Mouse (Mus musculus) spleen, adult 2 months (tissue): ENCODE measurements around the gene Lrba. TPM values are rescaled to one million over a fixed set of nuclear protein-coding genes. Genes with fewer than 3 reads are reported as not detected.

Source experiments
- DNase-seq, 2 experiments: peaks; one replicate each; pipeline versions ENCODE4 v3.0.0 to v3.0.0-alpha.2; 2012 to 2021; ENCODE audit warnings: low spot score in 2 of 2, low read depth in 1 of 2
- H3K27ac ChIP-seq: fragments of 200-500 bp; 2 replicates; pipeline ENCODE4 v1.5.1; 2012; ENCODE audit warnings: low read length, inconsistent platforms; ENCODE audit not compliant: insufficient read depth
- H3K27me3 ChIP-seq: fragments of 200-500 bp; 2 replicates; pipeline ENCODE4 v1.6.1; 2012; ENCODE audit warnings: mild to moderate bottlenecking, moderate library complexity, low read length, inconsistent platforms; ENCODE audit not compliant: control insufficient read depth, insufficient read depth
- H3K36me3 ChIP-seq: fragments of 200-500 bp; 2 replicates; pipeline ENCODE4 v1.6.1; 2012; ENCODE audit warnings: mild to moderate bottlenecking, low read length, inconsistent platforms; ENCODE audit not compliant: control insufficient read depth, insufficient read depth
- H3K4me1 ChIP-seq: fragments of 200-500 bp; 2 replicates; pipeline ENCODE4 v1.6.1; 2011; ENCODE audit warnings: inconsistent platforms; ENCODE audit not compliant: control insufficient read depth, insufficient read depth, insufficient read length
- H3K4me3 ChIP-seq: fragments of 200-500 bp; 2 replicates; pipeline ENCODE4 v1.5.1; 2011; ENCODE audit warnings: mild to moderate bottlenecking, inconsistent platforms; ENCODE audit not compliant: insufficient read depth, insufficient read length; ENCODE audit errors: extremely low read depth
- CTCF ChIP-seq: fragments of 200-500 bp; IDR thresholded peaks from 2 replicates; pipeline ENCODE4 v1.5.1; 2011; ENCODE audit warnings: mild to moderate bottlenecking, inconsistent platforms; ENCODE audit not compliant: insufficient read depth, insufficient read length, insufficient replicate concordance; ENCODE audit errors: extremely low read depth
- POLR2A ChIP-seq: fragments of 200-500 bp; IDR thresholded peaks from 2 replicates; pipeline ENCODE4 v1.6.1; 2011; ENCODE audit warnings: low read depth, low read length, inconsistent platforms
- WGBS: fragments of 180-500 bp; shearing (Covaris S2); methylation state at CpG from one replicate; pipeline ENCODE4 v1.1.7; 2018; 5-methylcytosine and 5-hydroxymethylcytosine counted together
- polyA plus RNA-seq: library from polyadenylated mRNA; depleted of rRNA; stranded (reverse); fragments of >200 nt; gene quantifications from 2 replicates; pipeline ENCODE4 v1.2.3, GENCODE M21; 2012

Gene Lrba
- polyA plus RNA-seq, 1 experiment = 9.1 TPM

GRCm38 (mm10) chr3:86759383-86759782, 534.9 kb downstream of the Lrba start:
- WGBS = 94% methylated on average over 1 of the region's 1 CpGs
- Histone ChIP-seq H3K4me1 (no peaks in the 10 kb centered on the region), H3K4me3 (no peak overlapping the region), H3K27me3 (no peaks in the 10 kb centered on the region), H3K27ac (no peak overlapping the region), H3K36me3 (no peaks in the 10 kb centered on the region)
- DNase-seq = no peak
- no peak for TF ChIP-seq POLR2A
- TF ChIP-seq CTCF = no peak

DNA sequence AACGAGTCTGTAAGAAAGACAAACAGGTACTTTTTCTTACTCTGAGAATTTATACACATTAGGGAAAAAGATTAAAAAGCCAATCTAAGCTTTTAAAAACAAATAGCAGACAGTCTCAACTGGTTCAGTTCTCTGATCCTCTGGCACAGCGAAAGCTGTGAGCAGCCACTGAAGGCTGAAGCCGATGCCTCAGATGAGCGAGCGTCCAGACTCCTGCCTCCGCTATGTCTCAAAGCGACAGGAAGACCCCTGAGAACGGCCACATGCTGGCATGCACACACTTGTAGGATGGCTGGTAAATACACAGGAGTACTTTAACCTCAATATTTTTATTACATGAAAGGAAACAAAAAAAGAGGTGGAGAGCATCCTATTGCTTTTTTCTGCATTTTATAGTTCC, 535.4 kb downstream of the Lrba start:
- Histone ChIP-seq H3K4me3 (no peak overlapping the region), H3K27me3 (no peaks in the 10 kb centered on the region), H3K36me3 (no peaks in the 10 kb centered on the region), H3K27ac (no peak overlapping the region), H3K4me1 (no peaks in the 10 kb centered on the region)
- no peak for TF ChIP-seq CTCF
- no peak for TF ChIP-seq POLR2A
- no peak for DNase-seq
- 93% methylated on average over 8 of the region's 8 CpGs for WGBS

GRCm38 (mm10) chr3:86760474-86760873, 536.0 kb downstream of the Lrba start:
- H3K27ac ChIP-seq = no peak overlapping the region
- TF ChIP-seq CTCF (no peak), POLR2A (no peak)
- no peaks in the 10 kb centered on the region for H3K36me3 ChIP-seq
- H3K4me3 ChIP-seq = no peak overlapping the region
- no peak for DNase-seq
- WGBS = 96% methylated on average over 7 of the region's 7 CpGs
- no peaks in the 10 kb centered on the region for H3K4me1 ChIP-seq
- no peaks in the 10 kb centered on the region for H3K27me3 ChIP-seq

- peak; percentile 48; the same call in 1 of the 2 replicates for TF ChIP-seq CTCF
- TF ChIP-seq POLR2A = no peak
- Histone ChIP-seq H3K27ac (no peak overlapping the region), H3K4me3 (no peak overlapping the region), H3K4me1 (no peaks in the 10 kb centered on the region), H3K27me3 (no peaks in the 10 kb centered on the region), H3K36me3 (no peaks in the 10 kb centered on the region)
- WGBS = 78% methylated on average over 9 of the region's 9 CpGs
- peak; percentile 31 to 54 for DNase-seq
Observed at GRCm38 (mm10) chr3:86761095-86762035, 536.9 kb downstream of the Lrba start.

GRCm38 (mm10) chr3:86762036-86762415, 537.5 kb downstream of the Lrba start:
- Histone ChIP-seq H3K27me3 (no peaks in the 10 kb centered on the region), H3K27ac (no peak overlapping the region), H3K4me3 (no peak overlapping the region), H3K36me3 (no peaks in the 10 kb centered on the region), H3K4me1 (no peaks in the 10 kb centered on the region)
- 95% methylated on average over 6 of the region's 6 CpGs for WGBS
- DNase-seq = no peak
- TF ChIP-seq CTCF (no peak), POLR2A (no peak)

- no peaks in the 10 kb centered on the region for H3K36me3 ChIP-seq
- no peaks in the 10 kb centered on the region for H3K27me3 ChIP-seq
- no peak overlapping the region for H3K27ac ChIP-seq
- no peak for DNase-seq
- H3K4me1 ChIP-seq = no peaks in the 10 kb centered on the region
- TF ChIP-seq CTCF = no peak
- no peak for TF ChIP-seq POLR2A
- no peak overlapping the region for H3K4me3 ChIP-seq
- 93% methylated on average over 4 of the region's 4 CpGs for WGBS
Observed at GRCm38 (mm10) chr3:86762456-86762855, 538.0 kb downstream of the Lrba start.

DNA sequence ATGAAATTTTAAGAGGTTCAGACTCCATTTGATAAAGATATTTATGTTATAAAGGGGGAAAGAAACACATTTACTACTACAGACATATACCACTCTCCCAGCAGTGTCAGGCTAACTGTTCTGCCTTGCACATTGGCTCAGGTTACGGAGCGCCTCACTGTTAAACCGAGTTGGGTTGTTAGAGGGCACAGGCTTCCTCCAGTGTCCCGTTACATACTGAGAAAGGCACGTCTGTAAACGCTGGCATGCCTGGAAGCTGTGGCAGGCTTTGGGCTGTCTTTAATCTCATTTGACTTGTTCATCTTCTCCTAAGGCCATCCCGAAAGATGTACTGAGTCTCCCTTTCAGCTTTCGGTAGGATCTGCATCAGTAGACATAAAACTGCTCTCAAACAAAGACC, 544.1 kb downstream of the Lrba start:
- Histone ChIP-seq H3K27ac (no peak overlapping the region), H3K36me3 (no peaks in the 10 kb centered on the region), H3K4me3 (no peak overlapping the region), H3K27me3 (no peaks in the 10 kb centered on the region), H3K4me1 (peaks cover 2% of the 10 kb centered on the region; the same call in 1 of the 2 replicates)
- WGBS = 79% methylated on average over 8 of the region's 8 CpGs
- DNase-seq = no peak
- no peak for TF ChIP-seq CTCF
- no peak for TF ChIP-seq POLR2A
